Mouse (Mus musculus) bone marrow macrophage, adult 2 months (primary cell): ENCODE results near the gene Nlgn1.

Experiments used
- CTCF ChIP-seq: IDR thresholded peaks from 2 replicates; pipeline ENCODE4 v1.5.1; 2012; ENCODE audit warnings: low read depth, mild to moderate bottlenecking, low read length, moderate library complexity
- POLR2A ChIP-seq: IDR thresholded peaks from 2 replicates; pipeline ENCODE4 v1.6.1; 2012; ENCODE audit warnings: mild to moderate bottlenecking, low read depth, low read length, borderline replicate concordance

DNA sequence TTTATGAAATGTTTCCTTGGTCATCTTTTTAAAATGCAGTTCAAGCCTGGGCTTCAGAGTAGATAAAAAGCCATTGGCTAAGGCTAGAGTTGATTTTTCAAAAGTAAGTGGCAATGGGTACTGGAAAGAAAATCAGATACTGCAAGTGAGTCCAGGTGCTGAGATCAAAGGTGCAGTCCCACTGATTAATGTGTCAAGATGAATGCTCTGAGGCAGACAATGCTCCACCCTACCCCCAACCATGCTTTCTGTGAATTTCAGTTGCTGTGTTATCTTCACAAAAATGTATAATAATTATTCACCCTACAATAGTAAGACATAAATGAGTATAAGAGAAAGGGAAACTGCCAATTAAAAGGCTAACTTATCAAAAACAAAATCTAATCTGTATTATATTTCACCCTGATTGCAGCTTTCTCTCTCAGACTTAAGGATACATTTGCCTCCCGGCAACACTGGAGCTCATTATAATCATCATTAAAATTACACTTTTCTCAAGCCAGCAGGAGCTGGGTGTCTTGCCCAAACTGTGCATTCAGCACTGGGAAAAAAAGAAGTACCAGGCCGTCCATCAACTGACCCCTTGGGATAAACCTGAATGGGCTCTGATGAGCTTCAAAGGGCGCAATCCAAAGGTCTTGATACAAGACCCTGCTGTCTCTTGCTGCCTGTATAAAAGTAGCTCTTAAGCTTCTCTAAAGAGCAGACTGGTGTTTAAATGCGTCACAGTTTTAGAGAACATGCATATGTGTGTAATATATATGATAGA, 320.8 kb downstream of the Nlgn1 start:
- TF ChIP-seq CTCF: no peak
- no peak for TF ChIP-seq POLR2A
